Mouse (Mus musculus): ENCODE results near the gene Trmt2b. TPM values are rescaled to one million over a fixed set of nuclear protein-coding genes. Genes with fewer than 3 reads are reported as not detected.

Trmt2b gene
- total RNA-seq, 2 experiments from 2014 or later: 9.0 to 12.7 TPM

GRCm38 (mm10) chrX:134285791-134286190 lies 9.0 kb upstream of the Trmt2b start:
- Histone ChIP-seq H3K4me3 (no peak overlapping the region), H3K27ac (no peak overlapping the region)
- intact Hi-C loops (cut with DNase I): no loop called here
- no peak for TF ChIP-seq CTCF (IDR thresholded peaks at IDR 0.05)
- DNase-seq: no peak

DNA sequence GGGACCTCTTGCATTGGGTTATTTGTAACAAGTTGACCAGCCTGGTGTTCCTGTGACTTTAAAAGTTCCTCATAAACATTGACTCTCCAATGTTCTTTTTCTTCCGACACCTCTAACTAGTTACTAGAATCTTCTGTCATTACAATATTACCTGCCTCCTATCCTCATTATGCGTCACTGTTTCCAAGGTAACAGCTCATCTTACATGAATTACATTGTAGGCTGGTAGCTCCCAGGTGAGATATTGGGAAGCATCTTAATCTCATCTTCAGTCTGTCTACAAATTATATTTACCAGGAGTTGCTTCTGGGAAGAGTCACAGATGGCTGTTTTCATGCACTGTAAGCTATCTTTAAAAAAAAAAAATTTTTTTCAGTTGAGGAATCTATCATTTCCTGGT lies 8.3 kb upstream of the Trmt2b start:
- intact Hi-C loops (cut with DNase I): no loop called here
- H3K27ac ChIP-seq: no peak overlapping the region
- DNase-seq: no peak
- no peak for TF ChIP-seq CTCF (IDR thresholded peaks at IDR 0.05)
- H3K4me3 ChIP-seq: no peak overlapping the region

- no peak for DNase-seq
- TF ChIP-seq CTCF (IDR thresholded peaks at IDR 0.05): no peak
- H3K27ac ChIP-seq: no peak overlapping the region
- intact Hi-C loops (cut with DNase I): no loop called here
- no peak overlapping the region for H3K4me3 ChIP-seq
These were observed 3.7 kb upstream of the Trmt2b start for GRCm38 (mm10) chrX:134280531-134280930.

- intact Hi-C loops (cut with DNase I): loop anchor here (10.0 kb wide), 1 partner anchor 211 kb away; no protein-coding TSS in a partner anchor
- peak overlapping the region; percentile 84 for H3K27ac ChIP-seq
- peak overlapping the region; percentile 69 for H3K4me3 ChIP-seq
- DNase-seq: peak; percentile 18
- no peak for TF ChIP-seq CTCF (IDR thresholded peaks at IDR 0.05)
These were observed 1.1 kb downstream of the Trmt2b start for GRCm38 (mm10) chrX:134275715-134276114.

- DNase-seq: no peak
- intact Hi-C loops (cut with DNase I): no loop called here
- TF ChIP-seq CTCF (IDR thresholded peaks at IDR 0.05): no peak
- H3K4me3 ChIP-seq: no peak overlapping the region
- no peak overlapping the region for H3K27ac ChIP-seq
These were observed 14.7 kb downstream of the Trmt2b start for GRCm38 (mm10) chrX:134262129-134262528.

- TF ChIP-seq CTCF (IDR thresholded peaks at IDR 0.05): no peak
- Histone ChIP-seq H3K27ac (no peak overlapping the region), H3K4me3 (no peak overlapping the region)
- DNase-seq: no peak
- intact Hi-C loops (cut with DNase I): no loop called here
These were observed 15.6 kb downstream of the Trmt2b start for GRCm38 (mm10) chrX:134261191-134261590.

- DNase-seq: no peak
- Histone ChIP-seq H3K4me3 (no peak overlapping the region), H3K27ac (no peak overlapping the region)
- TF ChIP-seq CTCF (IDR thresholded peaks at IDR 0.05): no peak
- intact Hi-C loops (cut with DNase I): no loop called here
These were observed 28.6 kb downstream of the Trmt2b start for GRCm38 (mm10) chrX:134248202-134248601.

DNA sequence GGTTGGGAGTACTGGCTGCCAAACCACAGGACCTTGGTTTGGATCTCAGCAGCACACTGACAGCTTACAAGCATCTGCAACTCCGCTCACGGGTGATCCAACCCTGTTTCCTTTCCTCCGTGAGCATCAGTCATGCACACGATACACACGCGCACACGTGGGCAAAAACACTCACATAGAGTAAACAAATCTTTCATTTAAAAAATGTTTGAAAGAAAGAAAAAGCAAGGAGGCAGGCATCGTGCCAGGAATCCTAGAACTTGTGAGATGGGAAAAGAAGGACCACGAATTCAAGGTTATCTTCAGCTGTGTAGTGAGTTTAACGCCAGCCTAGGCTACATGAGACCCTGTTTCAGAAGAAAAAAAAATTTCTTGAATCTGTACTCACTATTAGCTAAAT lies 30.8 kb downstream of the Trmt2b start:
- no peak for TF ChIP-seq CTCF (IDR thresholded peaks at IDR 0.05)
- intact Hi-C loops (cut with DNase I): no loop called here
- H3K27ac ChIP-seq: no peak overlapping the region

GRCm38 (mm10) chrX:134238266-134238665 lies 38.5 kb downstream of the Trmt2b start:
- Histone ChIP-seq H3K4me3 (no peak overlapping the region), H3K27ac (no peak overlapping the region)
- TF ChIP-seq CTCF (IDR thresholded peaks at IDR 0.05): no peak
- intact Hi-C loops (cut with DNase I): no loop called here
- peak; percentile 25 for DNase-seq

More for the DNA sequence above, 30.8 kb downstream of the Trmt2b start:
- H3K4me3 ChIP-seq: no peak overlapping the region
- no peak for DNase-seq

DNA sequence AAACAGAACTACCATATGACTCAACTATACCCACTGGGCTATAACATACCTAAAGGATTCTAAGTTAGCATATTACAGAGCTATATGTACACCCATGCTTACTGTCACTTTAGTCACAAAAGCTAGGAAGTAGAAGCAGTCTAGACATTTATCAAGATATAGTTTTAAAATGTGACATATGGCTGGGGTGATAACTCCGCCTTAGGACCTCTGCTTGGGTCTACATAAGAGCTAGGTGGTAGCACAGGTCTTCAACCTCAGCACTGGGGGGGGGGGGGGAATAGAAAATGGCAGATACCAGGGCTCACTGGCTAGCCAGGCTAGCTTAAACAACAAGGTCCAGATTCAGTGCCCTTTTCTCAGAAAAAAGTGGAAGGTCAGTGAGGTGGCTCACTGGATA lies 43.7 kb downstream of the Trmt2b start:
- DNase-seq: no peak
- Histone ChIP-seq H3K4me3 (no peak overlapping the region), H3K27ac (no peak overlapping the region)
- intact Hi-C loops (cut with DNase I): no loop called here
- no peak for TF ChIP-seq CTCF (IDR thresholded peaks at IDR 0.05)

DNA sequence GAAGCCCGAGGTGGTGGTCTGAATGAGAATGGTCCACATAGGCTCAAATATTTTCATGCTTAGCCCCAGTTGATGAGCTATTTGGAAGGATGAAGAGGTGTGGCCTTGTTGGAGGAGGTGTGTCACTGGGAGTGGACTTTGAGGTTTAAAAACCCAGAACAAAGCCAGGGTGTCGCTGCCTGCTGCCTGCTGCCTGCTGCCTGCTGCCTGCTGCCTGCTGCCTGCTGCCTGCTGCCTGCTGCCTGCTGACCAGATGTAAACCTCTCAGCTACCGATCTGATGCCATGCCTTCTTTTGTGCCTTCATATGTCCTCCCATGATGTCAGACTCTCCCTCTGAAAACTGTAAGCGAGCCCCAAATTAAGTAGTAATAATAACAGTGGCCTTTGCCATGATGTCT lies 54.9 kb downstream of the Trmt2b start, which contains the start of gene Nox1:
TSS of gene Nox1 (minus strand) at position 101 of the 400 bp plus-strand sequence.
- TF ChIP-seq CTCF (IDR thresholded peaks at IDR 0.05): no peak
- intact Hi-C loops (cut with DNase I): no loop called here
- Histone ChIP-seq H3K27ac (no peak within 1 kb of the TSS), H3K4me3 (no peak within 1 kb of the TSS)
- DNase-seq: no peak

DNA sequence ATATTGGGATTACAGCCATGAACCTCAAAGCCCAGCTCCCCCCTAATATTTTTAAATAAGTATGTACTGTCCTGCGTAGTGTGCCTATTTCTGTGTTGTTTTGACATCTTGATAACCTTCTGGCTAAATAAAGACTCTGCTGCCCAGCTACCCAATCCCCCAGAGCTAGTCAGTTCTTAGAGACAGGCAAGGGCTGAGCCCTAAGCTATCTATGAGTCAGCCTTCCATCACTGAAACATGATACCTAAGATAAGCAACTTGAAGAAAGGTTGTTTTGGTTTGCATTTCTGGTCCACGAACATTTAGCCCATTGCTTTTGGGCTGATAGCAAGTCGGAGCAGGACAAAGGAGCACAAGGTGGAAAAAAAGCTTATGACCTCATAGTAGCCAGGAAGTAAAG lies 56.2 kb downstream of the Trmt2b start:
- DNase-seq: no peak
- Histone ChIP-seq H3K27ac (no peak overlapping the region), H3K4me3 (no peak overlapping the region)
- TF ChIP-seq CTCF (IDR thresholded peaks at IDR 0.05): no peak
- intact Hi-C loops (cut with DNase I): no loop called here

- Histone ChIP-seq H3K4me3 (no peak overlapping the region), H3K27ac (no peak overlapping the region)
- DNase-seq: no peak
- intact Hi-C loops (cut with DNase I): no loop called here
- no peak for TF ChIP-seq CTCF (IDR thresholded peaks at IDR 0.05)
These were observed 58.6 kb downstream of the Trmt2b start for GRCm38 (mm10) chrX:134218161-134218560.

DNA sequence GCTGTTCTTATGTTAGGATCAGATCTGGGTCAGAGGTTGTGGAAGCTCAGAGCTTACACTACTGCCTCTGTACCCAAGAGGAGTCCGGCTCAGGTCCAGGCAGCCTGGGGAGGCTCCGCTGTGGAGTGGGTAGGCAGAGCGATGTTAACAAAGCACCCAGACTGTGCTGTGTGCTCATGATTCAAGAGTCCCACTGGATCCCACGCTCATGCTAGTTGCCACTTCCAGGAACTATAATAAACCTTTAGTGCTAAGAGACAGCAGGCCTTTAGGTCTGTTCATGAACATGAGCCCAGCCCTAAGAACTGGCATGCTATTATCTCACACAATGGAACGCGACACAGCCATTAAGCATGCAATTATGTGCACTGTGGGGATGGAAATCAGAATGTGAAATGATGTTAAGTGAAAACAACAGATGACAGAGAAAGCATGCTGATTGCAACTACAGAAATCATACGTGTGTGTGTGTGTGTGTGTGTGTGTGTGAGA lies 65.6 kb downstream of the Trmt2b start:
- TF ChIP-seq CTCF (IDR thresholded peaks at IDR 0.05): no peak
- H3K4me3 ChIP-seq: no peak overlapping the region
- no peak for DNase-seq
- intact Hi-C loops (cut with DNase I): no loop called here
- no peak overlapping the region for H3K27ac ChIP-seq

Data from gastrocnemius, adult 2 months (tissue).